Mouse (Mus musculus): ENCODE results near the gene Zfp804b.
"Not testable (repeated sequence)": the region's sequence is repeated elsewhere in the genome, so short reads cannot be mapped to it uniquely, and the experiment has no call there.

Zfp804b gene

DNA sequence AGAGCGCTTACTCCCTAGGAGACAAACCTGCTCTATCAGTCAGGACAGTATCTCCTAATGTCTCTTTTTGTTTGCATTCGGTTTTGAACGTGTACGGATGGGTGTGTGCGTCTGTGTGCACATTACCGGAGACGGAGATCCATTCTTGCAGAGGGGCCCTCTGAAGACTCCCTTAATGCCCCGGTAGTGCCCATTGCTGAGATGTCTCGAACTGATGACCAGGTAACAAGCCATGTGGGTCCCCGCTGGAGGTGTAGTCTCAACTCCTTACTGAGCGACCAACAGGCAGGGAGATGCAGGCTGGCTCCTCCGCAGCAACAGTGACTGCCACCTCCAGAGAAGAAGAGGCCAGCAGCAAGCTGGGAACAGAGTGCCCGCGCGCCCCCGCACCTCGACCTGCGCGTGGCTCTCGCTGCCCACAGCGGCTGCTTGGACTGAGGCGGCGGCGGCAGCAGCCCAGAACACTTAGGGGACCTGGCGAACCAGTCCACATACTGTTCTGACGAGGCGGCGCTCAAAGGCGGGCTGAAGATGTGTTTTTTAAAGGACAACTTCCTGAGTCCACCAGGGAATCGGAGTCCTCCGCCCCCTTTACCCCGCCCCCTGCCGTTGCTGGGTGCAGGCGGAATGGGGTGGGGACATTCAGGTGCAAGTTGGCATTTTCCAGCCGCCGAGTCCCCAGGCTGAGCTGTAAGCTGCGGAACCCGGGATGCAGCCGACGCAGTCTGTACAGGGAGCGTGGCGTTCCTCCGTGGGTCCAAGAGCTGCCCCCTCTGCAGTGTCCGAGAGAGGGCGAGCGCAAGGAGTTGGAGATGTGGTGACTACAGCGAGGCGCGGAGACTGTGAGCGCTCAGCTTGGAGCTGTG is at the start of gene Zfp804b:
Zfp804b (minus strand) TSS at position 612 of the 866 bp plus-strand sequence.
- peak; percentile 16 to 47 for DNase-seq

DNA sequence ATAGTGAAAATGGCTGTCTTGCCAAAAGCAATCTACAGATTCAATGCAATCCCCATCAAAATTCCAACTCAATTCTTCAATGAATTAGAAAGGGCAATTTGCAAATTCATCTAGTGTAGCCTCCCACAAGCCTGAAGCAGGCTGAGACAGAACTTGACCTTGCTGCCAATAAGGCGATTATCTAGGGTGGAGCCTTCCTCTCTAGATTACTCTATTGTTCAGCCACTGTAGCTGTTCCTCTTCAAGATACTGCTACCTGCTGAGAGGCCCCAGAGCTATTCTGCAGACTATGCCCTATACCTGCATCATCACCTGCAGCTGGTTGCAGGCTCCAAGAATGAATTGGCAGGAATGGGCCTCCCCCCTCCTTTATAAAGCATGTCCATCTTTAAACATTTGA is 20.1 kb upstream of the Zfp804b start:
- not testable (repeated sequence) for DNase-seq

DNA sequence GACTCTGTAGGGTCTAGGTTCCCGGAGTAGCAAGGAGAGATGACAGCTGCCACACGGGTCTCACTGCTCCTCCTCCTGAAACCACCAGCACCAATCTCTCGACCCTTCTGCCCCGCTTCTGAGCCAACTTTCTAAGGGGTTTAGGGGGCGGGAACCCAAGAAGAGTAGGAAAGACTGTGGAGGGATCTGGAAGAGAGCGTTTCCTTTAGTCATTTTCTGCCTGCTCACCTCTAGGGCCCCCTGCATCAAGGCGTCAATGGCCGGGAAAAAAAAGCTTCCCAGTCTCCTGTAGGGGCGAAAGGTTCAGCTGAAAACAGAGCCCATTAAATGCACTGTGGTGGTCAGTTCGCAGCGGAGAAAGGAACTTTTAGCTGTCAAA is 444 bp upstream of the Zfp804b start:
- no peak for DNase-seq

DNA sequence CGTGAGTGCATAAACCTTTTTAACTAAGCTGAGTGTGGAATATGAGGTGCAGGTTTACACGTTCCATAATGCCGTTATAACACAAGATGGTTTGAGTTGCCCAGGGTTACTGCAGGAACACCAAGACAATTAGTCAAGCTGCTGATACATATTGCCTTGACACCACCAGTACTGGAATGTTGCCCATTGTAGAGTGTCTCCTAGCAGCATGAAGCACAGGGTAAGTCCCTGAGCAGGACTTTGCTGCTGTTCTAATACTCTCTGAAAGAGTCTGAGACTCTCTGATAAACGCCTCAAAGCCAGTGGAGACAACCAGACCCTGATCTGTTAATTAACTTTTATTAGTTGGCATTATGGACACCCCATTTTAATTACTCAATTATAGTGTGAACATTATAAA is 19.0 kb downstream of the Zfp804b start:
- DNase-seq = no peak

DNA sequence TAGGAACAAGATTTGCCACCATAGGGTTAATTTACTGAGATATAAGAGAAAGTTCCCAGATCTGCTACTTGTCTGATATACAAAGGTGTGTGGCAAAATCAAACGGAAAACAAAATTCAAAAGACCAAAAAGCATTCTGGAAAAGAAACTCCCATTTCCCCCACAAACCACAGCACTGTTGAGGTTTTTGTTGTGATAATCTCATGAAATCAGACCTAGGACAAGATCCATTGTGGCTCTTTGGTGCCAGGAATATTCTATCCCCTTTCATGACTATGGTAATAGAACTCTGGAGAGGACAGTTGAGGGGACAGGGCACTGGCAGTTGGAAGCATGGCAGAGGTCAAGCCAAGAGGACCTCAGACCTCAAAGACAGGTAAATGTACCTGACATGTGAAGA is 40.7 kb downstream of the Zfp804b start, which contains the start of gene Tex47:
Tex47 (plus strand) TSS at position 301 of the 400 bp plus-strand sequence.
- no peak for DNase-seq

DNA sequence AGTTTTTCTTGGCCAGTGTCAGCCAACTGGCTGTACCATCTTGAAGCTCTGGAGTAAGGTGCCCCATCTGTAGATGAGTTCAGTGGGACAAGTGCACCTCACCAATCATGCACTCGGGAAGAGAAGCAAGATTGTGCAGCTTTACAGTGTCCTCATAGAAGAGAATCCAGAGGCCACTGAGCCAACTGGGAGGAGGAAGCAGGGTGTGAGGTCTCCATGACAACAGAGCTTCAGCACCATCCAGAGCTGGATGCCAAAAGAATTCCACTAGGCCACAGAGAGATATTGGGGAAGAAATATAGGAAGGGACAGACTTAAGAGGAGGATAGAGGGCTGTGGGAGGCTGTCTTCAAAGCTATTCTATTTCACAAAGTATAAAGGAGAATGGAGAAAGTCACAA is 41.6 kb downstream of the Zfp804b start:
- DNase-seq = no peak

DNA sequence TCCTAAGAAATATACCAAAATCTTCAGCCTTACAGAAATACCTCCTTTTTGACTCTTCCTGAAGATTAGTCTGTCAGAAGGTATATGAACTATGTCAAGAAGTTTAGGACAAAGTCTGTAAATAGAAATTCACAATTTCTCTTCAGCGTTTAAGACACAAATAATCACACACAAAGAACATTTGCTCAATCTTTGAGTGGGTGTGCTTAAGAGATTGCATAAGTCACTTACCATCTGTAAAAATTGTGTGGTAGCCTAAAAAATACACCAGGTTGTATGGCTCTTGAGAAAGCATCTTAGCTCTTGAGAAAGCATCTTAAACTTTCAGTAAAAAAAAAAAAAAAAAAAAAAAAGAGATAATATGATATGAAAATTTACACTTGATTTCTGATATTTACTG is 60.2 kb downstream of the Zfp804b start:
- DNase-seq = no peak

DNA sequence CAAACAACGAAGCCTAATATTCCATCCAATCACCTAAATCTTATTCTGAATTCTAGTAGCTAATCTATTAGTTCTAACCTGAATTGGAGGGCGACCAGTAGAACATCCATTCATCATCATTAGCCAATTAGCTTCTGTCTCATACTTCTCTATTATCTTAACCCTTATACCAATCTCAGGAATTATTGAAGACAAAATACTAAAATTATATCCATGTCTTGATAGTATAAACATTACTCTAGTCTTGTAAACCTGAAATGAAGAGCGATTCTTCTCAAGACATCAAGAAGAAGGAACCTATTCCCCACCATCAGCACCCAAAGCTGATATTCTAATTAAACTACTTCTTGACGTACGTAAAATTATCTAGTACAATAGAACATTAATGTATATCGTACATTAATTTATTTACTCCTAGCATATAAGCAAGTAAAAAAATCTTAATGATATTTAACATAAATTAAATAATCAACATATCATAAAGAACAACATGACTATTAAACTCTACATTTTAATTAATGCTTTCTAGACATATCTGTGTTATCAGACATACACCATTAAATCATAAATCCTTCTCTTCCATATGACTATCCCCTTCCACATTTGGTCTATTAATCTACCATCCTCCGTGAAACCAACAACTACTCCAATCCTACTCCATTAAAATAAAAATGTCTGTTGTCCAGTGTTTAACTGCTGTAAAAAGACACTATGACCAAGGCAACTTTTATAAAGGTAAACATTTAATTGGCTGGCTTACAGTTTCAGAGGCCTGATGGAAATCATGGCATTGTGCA is 67.7 kb downstream of the Zfp804b start:
- no peak for DNase-seq

DNA sequence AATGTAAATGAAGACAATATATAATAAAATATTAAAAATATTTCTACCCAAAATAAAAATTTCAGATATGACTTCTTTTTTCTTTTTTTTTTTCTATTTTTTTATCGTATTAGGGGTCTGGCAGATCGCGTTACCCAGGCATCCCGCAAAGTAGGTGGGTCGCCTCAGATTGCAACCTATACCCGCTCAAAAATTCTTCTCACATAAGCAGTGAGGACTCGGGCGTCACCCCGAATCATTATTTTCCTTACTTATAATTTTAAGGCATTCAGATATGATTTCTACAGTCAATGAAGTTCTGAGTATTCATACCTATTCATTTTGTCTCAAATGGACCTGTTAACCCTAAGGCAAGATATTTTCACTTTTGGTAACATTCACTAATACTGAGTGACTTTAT is 167.0 kb downstream of the Zfp804b start:
- DNase-seq = no peak

DNA sequence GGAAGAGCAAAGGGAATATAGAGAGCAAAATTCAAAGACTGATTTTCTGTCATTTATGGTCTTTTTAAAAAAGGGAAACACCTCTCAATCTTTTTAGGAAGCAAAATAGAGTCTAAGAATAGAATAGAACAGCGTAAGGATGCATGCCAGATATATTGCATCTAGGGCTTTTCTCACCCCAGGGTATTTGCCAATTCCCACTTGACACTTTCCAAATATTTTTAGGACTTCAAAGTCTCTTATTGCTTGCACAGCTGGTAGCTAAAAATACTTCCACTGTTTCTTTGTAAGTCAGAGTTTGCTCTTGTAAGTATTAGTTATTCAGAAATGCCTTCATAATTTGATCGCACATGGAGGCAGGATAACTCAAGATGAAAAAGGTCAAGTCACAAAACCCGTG is 204.9 kb downstream of the Zfp804b start:
- no peak for DNase-seq

DNA sequence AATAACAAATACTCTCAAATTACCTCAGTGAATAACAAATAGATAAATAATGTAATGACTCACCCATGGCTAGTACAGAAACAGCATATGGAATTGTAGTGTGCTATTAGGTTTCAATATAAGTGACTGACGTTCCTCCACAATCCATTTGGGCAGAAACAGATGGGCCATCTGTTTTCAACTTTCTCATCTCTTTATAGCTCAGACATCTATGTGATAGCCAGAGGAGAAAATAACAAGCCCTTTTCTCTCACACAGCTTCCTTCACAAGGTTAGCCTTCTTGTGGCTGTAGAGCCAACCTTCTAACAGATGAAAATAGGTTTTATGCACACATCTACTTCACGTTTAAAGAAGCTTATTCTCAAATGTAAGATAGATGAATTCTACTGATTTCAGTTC is 242.2 kb downstream of the Zfp804b start:
- no peak for DNase-seq

DNA sequence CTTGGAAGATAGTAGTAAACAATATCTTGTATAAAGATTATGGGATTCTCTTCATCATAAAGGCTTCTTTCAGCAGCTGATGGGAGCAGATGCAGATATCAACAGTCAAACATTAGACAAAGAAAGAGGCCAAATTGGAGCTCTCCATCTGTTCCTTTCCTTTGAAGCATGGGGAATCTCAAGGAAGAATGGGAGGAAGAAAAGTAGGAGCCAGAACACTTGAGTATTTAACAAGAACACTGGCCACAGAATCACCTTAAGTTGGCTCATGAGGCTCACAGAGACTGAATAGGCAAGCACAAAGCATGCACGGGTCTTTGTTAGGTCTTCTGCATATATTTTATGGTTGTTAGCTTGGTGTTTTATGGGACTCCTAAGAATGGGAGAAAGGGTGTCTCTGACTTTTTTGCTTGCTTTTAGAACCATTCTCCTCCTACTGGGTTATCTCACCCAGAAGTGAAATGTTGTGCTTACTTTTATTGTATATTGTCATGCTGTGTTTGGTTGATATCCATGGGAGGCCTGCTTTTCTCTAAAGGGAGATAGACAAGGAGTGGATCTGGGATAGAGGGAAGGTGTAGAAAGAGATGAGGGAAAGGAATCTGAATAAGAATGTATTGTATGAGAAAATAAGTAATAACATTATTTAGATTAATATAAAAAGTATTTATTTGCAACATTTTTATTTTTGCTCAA is 270.5 kb downstream of the Zfp804b start:
- DNase-seq = no peak

DNA sequence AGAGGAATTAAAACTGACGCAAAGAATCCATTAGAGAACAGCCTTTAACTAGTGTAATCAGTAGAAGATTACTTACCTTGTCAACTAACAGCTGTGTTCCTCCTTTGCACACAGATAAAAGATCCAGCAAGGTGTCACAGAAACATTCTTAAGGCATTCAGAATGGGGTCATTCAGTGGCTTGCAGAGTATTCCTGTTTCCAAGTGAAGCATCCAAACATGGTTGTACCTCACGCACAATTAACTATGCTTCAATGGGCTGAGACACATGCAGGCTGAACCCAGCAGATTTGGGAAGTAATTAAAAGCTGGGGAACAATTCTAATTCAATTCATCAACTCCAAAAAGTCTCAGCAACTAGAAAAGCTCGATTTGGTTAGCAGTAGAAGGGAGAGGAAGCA is 337.1 kb downstream of the Zfp804b start:
- no peak for DNase-seq

DNA sequence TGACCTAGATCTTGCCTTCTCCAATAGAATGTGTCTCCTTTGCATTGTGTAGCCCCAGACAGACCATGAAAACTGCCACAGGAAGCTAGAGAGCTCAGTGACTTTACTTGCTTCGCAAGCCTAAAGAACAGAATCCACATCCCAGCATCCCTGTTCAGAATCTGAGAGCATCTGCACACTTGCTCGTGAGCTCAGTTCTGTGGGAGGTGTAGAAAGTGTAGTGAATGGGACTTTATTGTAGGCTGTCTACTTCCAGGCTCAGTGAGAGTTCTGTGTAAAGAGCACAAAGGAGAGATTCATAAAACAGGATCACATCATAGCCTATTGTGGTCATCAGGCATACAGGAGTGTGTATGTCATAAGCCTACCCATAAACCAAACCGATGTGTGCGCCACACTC is 360.6 kb downstream of the Zfp804b start:
- no peak for DNase-seq

DNA sequence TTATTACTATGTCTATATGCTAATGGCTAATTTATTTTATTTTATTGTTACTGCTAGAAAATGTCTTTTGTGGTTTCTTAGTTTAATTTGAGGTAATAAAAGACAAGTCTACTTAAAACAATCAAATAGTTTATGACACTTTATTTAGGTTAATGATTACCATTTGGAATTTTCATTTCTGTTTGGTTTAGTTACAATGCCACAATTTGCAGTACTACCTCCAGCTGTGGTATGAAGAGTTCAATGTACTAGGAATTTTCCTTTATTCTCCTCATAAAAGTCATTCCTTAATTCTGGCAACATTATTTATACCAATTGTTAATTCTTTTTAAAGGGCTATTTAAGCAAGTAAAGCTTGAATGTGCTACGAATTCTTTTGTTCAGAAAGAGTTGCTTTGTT is 409.7 kb downstream of the Zfp804b start:
- no peak for DNase-seq

DNA sequence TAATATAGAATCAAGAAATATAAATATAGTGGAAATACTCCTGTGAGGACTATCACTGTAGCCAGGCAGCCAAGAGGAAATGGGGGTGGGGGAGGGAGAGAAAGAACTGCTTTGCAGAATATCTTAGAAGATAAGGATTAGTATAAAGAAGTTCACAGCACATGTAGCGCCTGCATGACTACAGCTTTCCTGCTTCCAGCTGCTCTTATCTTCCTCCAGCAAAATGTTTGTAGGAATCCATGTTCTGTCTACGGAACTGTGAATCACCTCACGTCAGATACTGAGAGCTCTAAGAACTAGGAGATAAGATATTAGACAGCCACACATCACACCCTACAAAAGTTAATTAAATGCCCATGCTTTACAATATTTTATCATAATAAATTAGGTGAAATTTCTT is 433.3 kb downstream of the Zfp804b start:
- no peak for DNase-seq

DNA sequence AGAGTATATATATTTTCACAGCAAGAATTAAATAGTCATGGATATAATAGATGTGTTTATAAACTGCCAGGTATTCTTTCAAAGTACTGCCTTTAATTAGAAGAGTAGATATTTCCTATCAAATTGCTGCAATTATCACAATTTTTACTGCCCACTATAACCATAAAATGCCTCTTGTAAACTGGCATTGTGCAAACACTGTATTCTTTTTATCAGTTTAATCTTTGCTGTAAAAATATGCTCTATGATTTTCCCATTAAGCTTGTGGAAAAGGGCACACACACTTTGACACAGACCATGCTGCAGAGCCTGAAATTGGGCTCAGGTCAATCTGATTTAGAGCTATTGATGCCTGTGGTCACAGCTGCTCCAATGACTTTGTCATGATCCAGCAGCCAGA is 463.2 kb downstream of the Zfp804b start:
- no peak for DNase-seq

DNA sequence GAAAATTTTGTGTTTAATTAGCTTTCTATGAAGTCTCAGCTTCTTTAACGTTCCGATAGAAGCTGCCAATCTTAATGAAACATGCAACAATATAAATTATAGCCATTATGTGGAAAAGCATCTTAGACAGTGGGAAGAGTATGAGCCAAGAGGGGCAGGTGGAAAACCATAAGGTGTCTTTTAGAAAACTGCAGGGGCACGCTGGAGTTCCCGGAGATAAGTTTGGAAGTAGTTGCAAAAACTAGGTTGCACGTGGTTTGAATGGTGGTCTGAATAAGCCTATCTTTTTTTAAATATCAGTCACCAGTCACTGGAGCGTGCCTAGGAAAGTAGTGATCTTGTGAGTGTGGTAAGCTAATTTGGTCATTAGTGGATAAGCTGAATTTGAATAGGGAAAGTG is 473.0 kb downstream of the Zfp804b start:
- no peak for DNase-seq

DNA sequence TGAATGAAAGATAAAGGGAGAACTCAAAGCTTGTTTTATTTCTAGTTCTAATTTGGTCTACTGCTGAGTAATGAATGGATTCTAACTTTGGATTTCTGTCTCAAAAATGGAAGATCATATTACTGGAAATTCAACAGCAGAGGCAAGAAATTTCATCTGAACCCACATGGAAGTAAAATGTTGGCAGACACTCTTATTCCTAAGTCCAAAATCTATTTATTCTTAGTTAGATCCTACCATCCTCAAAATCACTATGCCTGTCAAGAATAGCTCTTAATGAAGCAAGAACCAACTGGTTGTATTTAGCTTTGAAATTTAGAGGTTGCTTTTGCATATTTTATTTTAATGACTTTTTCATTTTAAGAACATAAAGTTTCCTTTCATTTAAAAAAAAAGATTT is 473.6 kb downstream of the Zfp804b start:
- no peak for DNase-seq

DNA sequence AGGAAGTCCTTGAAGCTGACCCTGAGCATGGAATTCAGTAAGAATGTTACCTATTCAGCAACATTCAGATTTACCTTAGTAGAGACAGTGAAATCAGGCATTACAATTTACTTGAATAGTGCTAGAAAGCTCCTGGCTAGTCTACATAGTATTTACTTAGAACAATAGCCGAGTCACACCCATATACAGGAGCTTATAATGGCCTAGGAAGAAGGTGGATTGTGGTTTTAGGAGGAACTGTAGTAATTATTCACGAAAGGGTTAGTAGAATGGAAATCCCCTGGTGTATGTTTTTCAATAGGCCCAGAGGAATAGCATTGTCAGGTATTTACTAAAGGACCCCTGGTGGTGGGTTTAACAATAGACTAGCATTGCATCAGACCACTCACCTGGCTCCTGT is 549.2 kb downstream of the Zfp804b start:
- DNase-seq = no peak

DNA sequence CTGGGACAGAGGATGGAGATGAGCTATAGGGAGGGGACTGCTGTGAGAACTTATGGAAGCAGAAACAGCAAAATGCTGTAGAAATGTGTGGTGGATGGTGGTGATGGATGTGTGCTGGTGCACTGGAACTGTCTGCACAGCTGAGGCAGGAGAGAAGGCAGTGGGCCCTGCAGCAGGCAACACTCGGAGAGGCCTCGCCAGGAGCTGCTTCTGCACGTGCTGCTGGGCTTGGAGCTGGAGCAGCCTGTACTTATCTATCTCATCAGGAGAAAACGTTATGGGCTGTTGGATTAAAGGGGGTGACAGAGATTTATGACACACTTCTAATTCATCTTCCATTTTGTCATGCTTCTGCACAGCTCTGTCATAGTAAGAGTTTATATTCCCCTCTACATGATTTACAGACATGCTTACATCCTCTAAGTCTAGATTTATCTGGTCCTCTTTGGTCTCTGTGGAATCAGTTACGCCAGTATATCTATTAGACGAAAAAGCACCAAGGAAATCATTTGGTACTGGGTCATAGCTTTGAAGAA is 575.1 kb downstream of the Zfp804b start:
- no peak for DNase-seq

All from lung, adult 18-20 months (tissue).